Mouse (Mus musculus) NIH3T3 (cell line): Measurements from ENCODE around the gene Epha6.

ENCODE experiments used
- DNase-seq: peaks from one replicate; pipeline ENCODE4 v3.0.0-alpha.2; 2012; ENCODE audit warnings: low read depth

Gene Epha6

DNA sequence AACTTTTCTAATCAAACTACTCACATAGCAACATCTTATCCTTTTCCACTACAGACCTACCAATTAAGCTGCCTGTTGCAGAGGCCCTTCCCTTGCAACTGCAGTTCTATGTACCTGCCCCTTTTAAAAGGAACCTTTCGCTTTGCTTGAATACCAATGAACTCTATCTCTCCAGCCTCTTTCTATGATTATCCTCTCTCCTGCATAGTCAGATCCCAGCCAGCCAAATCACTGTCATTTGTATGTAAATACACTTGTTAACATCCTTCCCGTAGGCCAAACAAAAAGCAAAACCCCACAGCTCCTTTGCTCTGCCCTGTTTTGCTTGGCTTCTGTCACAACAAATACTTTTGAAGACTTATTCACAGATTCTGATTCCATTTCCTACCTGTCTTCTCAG lies 961.6 kb downstream of the Epha6 start:
- no peak for DNase-seq

DNA sequence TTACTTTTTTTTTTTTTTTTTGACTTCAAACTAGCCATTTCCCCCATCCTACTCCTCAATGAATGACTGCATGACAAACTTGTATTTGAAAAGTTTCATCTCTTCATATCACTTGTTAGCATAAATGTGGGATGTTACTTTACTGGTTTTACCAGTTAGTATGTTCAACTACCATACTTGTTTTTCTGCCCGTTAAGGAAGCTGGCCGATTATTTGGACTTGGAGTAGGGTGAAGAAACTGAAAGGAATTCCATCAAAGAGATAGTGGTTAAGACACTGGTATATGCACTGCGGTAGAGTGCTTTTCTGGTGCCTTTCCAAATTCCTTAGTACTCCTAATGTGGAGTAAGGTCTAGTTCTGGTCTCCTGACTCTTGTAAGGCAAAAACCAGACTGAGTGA lies 965.3 kb downstream of the Epha6 start:
- DNase-seq, result peak; percentile 12

DNA sequence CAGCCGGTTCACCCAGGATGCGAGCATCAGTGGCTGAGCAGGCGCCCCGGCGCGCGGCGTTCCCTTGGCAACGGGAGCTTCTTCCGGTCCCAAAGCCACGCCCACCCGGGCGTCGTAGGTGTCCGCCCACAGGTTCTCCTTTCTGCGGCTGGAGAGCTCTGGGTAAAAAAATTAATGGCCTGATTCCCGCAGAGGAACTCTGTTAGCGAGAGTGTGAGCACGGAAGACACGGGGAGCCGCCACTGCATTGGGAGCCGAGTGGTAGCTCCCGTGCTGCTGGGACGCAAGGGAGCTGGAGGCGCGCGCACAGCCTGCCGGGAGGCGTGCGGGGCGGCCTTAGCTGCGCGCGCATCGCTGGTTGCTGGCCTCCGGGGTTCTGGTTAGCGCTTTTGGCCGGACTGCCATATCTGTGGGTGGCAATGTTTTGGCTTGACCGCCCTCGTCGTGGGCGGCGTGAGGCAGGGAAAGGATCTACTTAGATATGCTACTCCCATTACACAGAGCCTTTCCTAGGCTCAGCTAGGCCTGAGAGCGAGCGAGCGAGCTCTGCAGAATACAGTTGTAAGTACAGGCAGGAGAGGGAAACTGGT lies 966.1 kb downstream of the Epha6 start, which contains the start of gene Arl6:
Gene Arl6, minus strand, starts transcription at position 290 of the 590 bp plus-strand sequence.
- DNase-seq, result peak; percentile 95

DNA sequence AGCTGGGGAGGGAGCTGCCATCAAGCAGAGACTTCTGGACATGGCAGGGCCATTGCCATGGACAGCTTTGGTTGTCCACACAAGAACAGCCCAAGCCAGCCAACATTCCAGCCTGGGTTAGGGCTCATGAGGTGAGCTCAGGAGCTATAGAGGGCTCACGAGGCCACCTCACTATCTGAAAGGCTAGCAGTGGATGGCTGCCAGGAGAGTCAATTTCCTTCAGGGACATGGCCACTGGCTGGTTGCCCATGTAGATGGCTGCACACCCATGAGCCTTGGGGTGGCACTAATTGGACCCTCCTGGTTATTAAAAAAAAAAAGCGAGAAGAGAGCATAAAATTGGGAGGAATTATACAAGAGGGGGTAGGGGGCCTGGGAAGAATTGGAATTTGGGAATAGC lies 970.7 kb downstream of the Epha6 start:
- DNase-seq, result no peak

DNA sequence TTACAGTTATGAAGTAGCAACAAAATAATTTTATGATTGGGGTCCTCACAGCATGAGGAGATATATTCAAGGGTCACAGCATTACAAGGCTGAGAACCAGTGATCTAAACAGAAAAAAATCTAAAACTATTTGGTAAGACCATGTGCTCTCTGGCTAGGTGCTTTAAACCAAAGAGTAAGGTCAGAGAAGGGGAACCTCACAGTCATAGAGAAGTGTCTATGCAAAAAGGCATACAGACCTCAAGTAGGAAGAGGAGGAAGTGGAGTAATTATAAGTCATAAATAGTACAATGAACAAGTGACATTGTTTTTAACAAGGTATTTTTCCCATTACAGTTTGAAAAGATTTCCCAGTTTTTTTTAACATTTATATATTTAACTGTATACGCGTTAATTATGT lies 983.8 kb downstream of the Epha6 start:
- DNase-seq, result no peak

DNA sequence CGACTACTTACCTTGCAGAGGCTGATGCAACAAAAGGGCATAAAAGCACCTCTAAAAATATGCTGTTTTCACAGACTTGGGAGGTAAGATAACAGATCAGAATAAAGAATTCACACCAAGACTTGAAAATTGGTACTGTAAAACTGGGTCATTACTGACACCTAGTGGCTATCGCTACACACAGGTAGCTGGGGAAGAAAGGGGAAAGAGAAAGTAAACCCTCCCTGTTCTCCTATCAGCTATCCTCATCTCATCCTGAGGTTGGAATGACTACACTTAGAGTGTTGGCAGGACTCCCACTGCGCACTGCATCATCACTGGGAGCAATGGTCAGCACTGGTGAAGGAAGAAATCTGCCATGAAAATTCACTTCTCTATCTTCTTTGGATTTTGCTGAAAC lies 988.2 kb downstream of the Epha6 start:
- peak; percentile 75 for DNase-seq

DNA sequence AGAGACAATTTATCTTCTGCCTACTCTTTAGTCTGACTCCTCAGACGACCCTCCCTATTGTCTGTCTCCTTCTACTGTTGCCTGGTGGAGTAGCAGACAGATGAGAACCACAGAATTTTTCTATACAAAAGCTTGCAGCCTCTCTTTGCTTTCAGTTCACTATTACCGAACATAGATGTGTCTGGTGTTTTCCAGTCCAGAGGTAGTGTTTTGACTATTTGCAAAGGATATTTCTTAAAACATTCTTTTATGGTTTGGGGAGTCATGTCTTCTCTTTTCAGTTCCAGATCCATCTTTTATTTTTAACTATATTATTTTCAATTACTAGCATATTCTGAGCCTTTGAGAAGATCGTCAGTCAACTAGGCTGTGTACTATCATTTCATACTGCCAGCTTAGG lies 989.7 kb downstream of the Epha6 start:
- no peak for DNase-seq

DNA sequence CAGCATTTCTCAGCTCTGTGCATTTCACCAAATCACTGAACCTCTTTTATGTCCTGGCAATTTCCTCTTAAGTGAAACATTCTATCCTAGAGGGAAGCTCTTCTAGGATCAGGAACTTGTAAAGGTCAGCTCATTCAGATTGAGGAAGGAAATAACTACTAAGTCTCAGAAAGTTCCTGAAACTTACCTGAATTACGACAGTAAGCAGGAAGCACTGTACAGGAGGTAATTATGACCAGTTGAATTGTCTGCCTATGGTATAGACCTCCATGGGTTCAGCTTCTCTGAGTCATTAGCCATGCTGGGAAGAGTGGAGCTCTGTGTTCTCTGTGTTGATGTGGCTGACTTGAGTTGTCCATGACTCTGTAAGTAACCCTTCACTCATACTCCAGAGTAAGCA lies 994.6 kb downstream of the Epha6 start:
- DNase-seq, result no peak

DNA sequence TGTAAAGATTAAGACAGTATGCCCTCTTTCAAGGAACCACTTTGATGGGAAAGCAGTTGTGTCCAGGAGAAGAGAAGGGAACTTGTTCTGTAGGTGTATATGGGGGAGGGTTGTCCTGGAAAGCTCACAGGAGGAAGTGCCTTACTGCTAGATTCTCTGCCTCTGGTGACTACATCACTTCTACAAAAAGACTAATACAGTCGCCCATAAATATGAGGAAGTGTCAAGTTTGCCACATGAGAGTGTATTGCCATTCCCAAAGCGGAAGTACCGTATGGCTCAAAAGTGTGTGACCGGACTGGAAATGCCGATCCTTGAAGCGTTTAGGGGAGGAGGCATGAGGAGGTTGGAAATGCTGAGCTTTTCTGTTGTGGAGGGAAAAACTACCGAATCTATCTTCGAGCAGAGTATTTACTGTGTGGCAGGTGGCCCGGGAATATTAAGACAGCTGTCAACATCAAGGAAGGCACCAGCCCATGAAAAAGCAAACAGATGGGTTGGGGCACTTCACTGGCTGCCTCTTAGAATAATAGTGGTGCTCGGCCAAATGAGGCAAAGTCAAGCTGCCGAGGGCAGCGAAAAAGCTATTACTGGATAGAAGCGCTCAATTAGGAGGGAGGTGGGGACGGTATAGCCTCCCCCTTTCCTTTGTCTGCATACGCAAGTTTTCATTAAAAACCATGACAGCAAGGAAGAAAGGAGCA lies 1001.1 kb downstream of the Epha6 start:
- no peak for DNase-seq
